Mouse (Mus musculus): ENCODE measurements at regions not wholly inside any gene's neighbourhood (a gene's known extent, or its start where the extent isn't known, plus 50 kb on each side); places are given as distances from the start of the nearest gene placed in this dataset.
"Not testable (repeated sequence)": the region's sequence is repeated elsewhere in the genome, so short reads cannot be mapped to it uniquely, and the experiment has no call there.

GRCm38 (mm10) chr5:13847571-13847970 lies 56.2 kb downstream of the Speer3 start:
- Histone ChIP-seq H3K36me3 (ENCODE audit: control insufficient read depth, insufficient read depth, low read length) (no peaks in the 10 kb centered on the region), H3K9me3 (replicated peaks; ENCODE audit: control insufficient read depth, low read length) (no peaks in the 10 kb centered on the region), H3K4me1 (ENCODE audit: control insufficient read depth, insufficient read depth, low read length) (no peaks in the 10 kb centered on the region), H3K4me2 (ENCODE audit: low read length) (no peak overlapping the region), H3K27ac (ENCODE audit: low read depth, low read length) (no peak overlapping the region), H3K4me3 (ENCODE audit: low read depth, low read length) (no peak overlapping the region), H3K9ac (ENCODE audit: low read length) (no peak overlapping the region), H3K27me3 (replicated peaks; ENCODE audit: control insufficient read depth, insufficient read depth, low read length) (no peaks in the 10 kb centered on the region)
- 56% methylated on average over 1 of the region's 1 CpGs for WGBS
- DNase-seq (ENCODE audit: low spot score) = no peak
- ATAC-seq = no peak

- ATAC-seq; DNase-seq (ENCODE audit: low spot score): not testable (repeated sequence)
Observed at GRCm38 (mm10) chr5:13880236-13880635, 88.8 kb downstream of the Speer3 start.

GRCm38 (mm10) chr5:13888415-13888814 lies 97.0 kb downstream of the Speer3 start:
- Histone ChIP-seq H3K4me3 (ENCODE audit: low read depth, low read length) (no peak overlapping the region), H3K4me2 (ENCODE audit: low read length) (no peak overlapping the region), H3K36me3 (ENCODE audit: control insufficient read depth, insufficient read depth, low read length) (no peaks in the 10 kb centered on the region), H3K27ac (ENCODE audit: low read depth, low read length) (no peak overlapping the region), H3K9ac (ENCODE audit: low read length) (no peak overlapping the region), H3K4me1 (ENCODE audit: control insufficient read depth, insufficient read depth, low read length) (no peaks in the 10 kb centered on the region), H3K27me3 (replicated peaks; ENCODE audit: control insufficient read depth, insufficient read depth, low read length) (no peaks in the 10 kb centered on the region), H3K9me3 (replicated peaks; ENCODE audit: control insufficient read depth, low read length) (no peaks in the 10 kb centered on the region)
- ATAC-seq (no peak), DNase-seq (ENCODE audit: low spot score) (no peak)

More at GRCm38 (mm10) chr5:13880236-13880635, 88.8 kb downstream of the Speer3 start:
- not testable (repeated sequence) for H3K27ac ChIP-seq (ENCODE audit: low read depth, low read length); H3K36me3 ChIP-seq (ENCODE audit: control insufficient read depth, insufficient read depth, low read length); H3K4me2 ChIP-seq (ENCODE audit: low read length); H3K9ac ChIP-seq (ENCODE audit: low read length); H3K9me3 ChIP-seq (replicated peaks; ENCODE audit: control insufficient read depth, low read length); H3K27me3 ChIP-seq (replicated peaks; ENCODE audit: control insufficient read depth, insufficient read depth, low read length); H3K4me1 ChIP-seq (ENCODE audit: control insufficient read depth, insufficient read depth, low read length); H3K4me3 ChIP-seq (ENCODE audit: low read depth, low read length)
- WGBS = 88% methylated on average over 5 of the region's 6 CpGs

GRCm38 (mm10) chr5:13908257-13908656 lies 116.8 kb upstream of the Sema3e start:
- no peaks in the 10 kb centered on the region for H3K36me3 ChIP-seq (ENCODE audit: control insufficient read depth, insufficient read depth, low read length)
- H3K4me1 ChIP-seq (ENCODE audit: control insufficient read depth, insufficient read depth, low read length) = no peaks in the 10 kb centered on the region
- H3K27me3 ChIP-seq (replicated peaks; ENCODE audit: control insufficient read depth, insufficient read depth, low read length) = no peaks in the 10 kb centered on the region
- no peaks in the 10 kb centered on the region for H3K9me3 ChIP-seq (replicated peaks; ENCODE audit: control insufficient read depth, low read length)
- ATAC-seq = no peak
- no peak overlapping the region for H3K27ac ChIP-seq (ENCODE audit: low read depth, low read length)
- H3K9ac ChIP-seq (ENCODE audit: low read length) = no peak overlapping the region
- no peak for DNase-seq (ENCODE audit: low spot score)
- H3K4me3 ChIP-seq (ENCODE audit: low read depth, low read length) = no peak overlapping the region
- H3K4me2 ChIP-seq (ENCODE audit: low read length) = no peak overlapping the region
- 85% methylated on average over 3 of the region's 3 CpGs for WGBS

- no peak for ATAC-seq
Observed at GRCm38 (mm10) chr5:13917355-13917754, 107.7 kb upstream of the Sema3e start.

GRCm38 (mm10) chr5:13922295-13922694 lies 102.8 kb upstream of the Sema3e start:
- no peak overlapping the region for H3K9ac ChIP-seq (ENCODE audit: low read length)
- no peaks in the 10 kb centered on the region for H3K27me3 ChIP-seq (replicated peaks; ENCODE audit: control insufficient read depth, insufficient read depth, low read length)
- H3K4me1 ChIP-seq (ENCODE audit: control insufficient read depth, insufficient read depth, low read length) = no peaks in the 10 kb centered on the region
- WGBS = 81% methylated on average over 4 of the region's 4 CpGs
- no peak overlapping the region for H3K27ac ChIP-seq (ENCODE audit: low read depth, low read length)
- H3K9me3 ChIP-seq (replicated peaks; ENCODE audit: control insufficient read depth, low read length) = no peaks in the 10 kb centered on the region
- no peaks in the 10 kb centered on the region for H3K36me3 ChIP-seq (ENCODE audit: control insufficient read depth, insufficient read depth, low read length)
- H3K4me2 ChIP-seq (ENCODE audit: low read length) = no peak overlapping the region
- DNase-seq (ENCODE audit: low spot score) (no peak), ATAC-seq (no peak)
- H3K4me3 ChIP-seq (ENCODE audit: low read depth, low read length) = no peak overlapping the region

More at GRCm38 (mm10) chr5:13917355-13917754, 107.7 kb upstream of the Sema3e start:
- no peak overlapping the region for H3K4me3 ChIP-seq (ENCODE audit: low read depth, low read length)
- H3K4me1 ChIP-seq (ENCODE audit: control insufficient read depth, insufficient read depth, low read length) = no peaks in the 10 kb centered on the region
- 95% methylated on average over 2 of the region's 2 CpGs for WGBS
- H3K9ac ChIP-seq (ENCODE audit: low read length) = no peak overlapping the region
- H3K4me2 ChIP-seq (ENCODE audit: low read length) = no peak overlapping the region
- H3K27ac ChIP-seq (ENCODE audit: low read depth, low read length) = no peak overlapping the region
- no peaks in the 10 kb centered on the region for H3K36me3 ChIP-seq (ENCODE audit: control insufficient read depth, insufficient read depth, low read length)
- no peaks in the 10 kb centered on the region for H3K27me3 ChIP-seq (replicated peaks; ENCODE audit: control insufficient read depth, insufficient read depth, low read length)
- no peaks in the 10 kb centered on the region for H3K9me3 ChIP-seq (replicated peaks; ENCODE audit: control insufficient read depth, low read length)
- no peak for DNase-seq (ENCODE audit: low spot score)

GRCm38 (mm10) chr5:13931011-13931410 lies 94.1 kb upstream of the Sema3e start:
- no peak overlapping the region for H3K9ac ChIP-seq (ENCODE audit: low read length)
- H3K4me3 ChIP-seq (ENCODE audit: low read depth, low read length) = no peak overlapping the region
- H3K4me1 ChIP-seq (ENCODE audit: control insufficient read depth, insufficient read depth, low read length) = no peaks in the 10 kb centered on the region
- no peak overlapping the region for H3K27ac ChIP-seq (ENCODE audit: low read depth, low read length)
- WGBS = 70% methylated on average over 2 of the region's 2 CpGs
- H3K27me3 ChIP-seq (replicated peaks; ENCODE audit: control insufficient read depth, insufficient read depth, low read length) = no peaks in the 10 kb centered on the region
- DNase-seq (ENCODE audit: low spot score) = no peak
- no peaks in the 10 kb centered on the region for H3K36me3 ChIP-seq (ENCODE audit: control insufficient read depth, insufficient read depth, low read length)
- no peaks in the 10 kb centered on the region for H3K9me3 ChIP-seq (replicated peaks; ENCODE audit: control insufficient read depth, low read length)
- ATAC-seq = no peak
- no peak overlapping the region for H3K4me2 ChIP-seq (ENCODE audit: low read length)

GRCm38 (mm10) chr5:13951346-13951745 lies 73.7 kb upstream of the Sema3e start:
- no peak overlapping the region for H3K9ac ChIP-seq (ENCODE audit: low read length)

GRCm38 (mm10) chr5:13955616-13956015 lies 69.5 kb upstream of the Sema3e start:
- H3K9me3 ChIP-seq (replicated peaks; ENCODE audit: control insufficient read depth, low read length) = no peaks in the 10 kb centered on the region
- H3K4me3 ChIP-seq (ENCODE audit: low read depth, low read length) = no peak overlapping the region
- H3K4me1 ChIP-seq (ENCODE audit: control insufficient read depth, insufficient read depth, low read length) = no peaks in the 10 kb centered on the region
- H3K4me2 ChIP-seq (ENCODE audit: low read length) = no peak overlapping the region
- ATAC-seq (no peak; the same call in 1 of the 2 replicates), DNase-seq (ENCODE audit: low spot score) (peak; percentile 16)
- no peak overlapping the region for H3K27ac ChIP-seq (ENCODE audit: low read depth, low read length)
- no peaks in the 10 kb centered on the region for H3K27me3 ChIP-seq (replicated peaks; ENCODE audit: control insufficient read depth, insufficient read depth, low read length)
- H3K36me3 ChIP-seq (ENCODE audit: control insufficient read depth, insufficient read depth, low read length) = no peaks in the 10 kb centered on the region
- H3K9ac ChIP-seq (ENCODE audit: low read length) = no peak overlapping the region
- WGBS = 33% methylated on average over 1 of the region's 1 CpGs

More at GRCm38 (mm10) chr5:13951346-13951745, 73.7 kb upstream of the Sema3e start:
- H3K36me3 ChIP-seq (ENCODE audit: control insufficient read depth, insufficient read depth, low read length) = no peaks in the 10 kb centered on the region
- no peak overlapping the region for H3K4me2 ChIP-seq (ENCODE audit: low read length)
- H3K4me1 ChIP-seq (ENCODE audit: control insufficient read depth, insufficient read depth, low read length) = no peaks in the 10 kb centered on the region
- ATAC-seq (no peak), DNase-seq (ENCODE audit: low spot score) (no peak)
- no peaks in the 10 kb centered on the region for H3K27me3 ChIP-seq (replicated peaks; ENCODE audit: control insufficient read depth, insufficient read depth, low read length)
- H3K4me3 ChIP-seq (ENCODE audit: low read depth, low read length) = no peak overlapping the region
- no peak overlapping the region for H3K27ac ChIP-seq (ENCODE audit: low read depth, low read length)
- H3K9me3 ChIP-seq (replicated peaks; ENCODE audit: control insufficient read depth, low read length) = no peaks in the 10 kb centered on the region
